Mouse (Mus musculus) small intestine, adult 2 months (tissue): ENCODE data around the gene Lancl2.

Experiments used
- CTCF ChIP-seq: fragments of 200-500 bp; IDR thresholded peaks from 2 replicates; pipeline ENCODE4 v1.5.1; 2012; ENCODE audit warnings: low read depth, mild to moderate bottlenecking, control low read depth, inconsistent platforms, low read length, moderate library complexity, mixed read lengths; ENCODE audit not compliant: insufficient replicate concordance, insufficient read length; ENCODE audit errors: extremely low read depth
- POLR2A ChIP-seq: fragments of 200-500 bp; IDR thresholded peaks from 2 replicates; pipeline ENCODE4 v1.6.1; 2012; ENCODE audit warnings: low read depth, mild to moderate bottlenecking, control low read depth, inconsistent platforms, low read length, moderate library complexity

GRCm38 (mm10) chr6:57703703-57704102 is 1.4 kb downstream of the Lancl2 start:
- TF ChIP-seq POLR2A (no peak), CTCF (no peak)
